29 mouse cellular contexts compared by ENCODE assay signal in genomic region chr16:59413475-59413874, GRCm38 (mm10). TPM values are rescaled to one million over a fixed set of nuclear protein-coding genes. Genes with fewer than 3 reads are reported as not detected.
DNase-seq lines count a peak whose midpoint lies in the region; ATAC-seq and TF ChIP-seq lines count a peak whose summit lies in the region.
"Had no signal": no experiment of that assay in that cellular context is flagged by ENCODE, and none has a peak within 500 bp of the region (broad histone marks: within the 10 kb centered on the region; RNA-seq: fewer than 3 reads in every experiment).

No protein-coding gene starts in this region.

- peak; percentile 14 for DNase-seq in heart, embryonic 10.5 days (ENCODE audit: low spot score)
- DNase-seq in heart, postnatal 36 days = no peak
- peak; percentile 36 for DNase-seq in lung, postnatal 0 days (ENCODE audit: low spot score)
- no peak for DNase-seq in lung, postnatal 36 days
- DNase-seq in adipocyte (ENCODE audit: low spot score) = peak; percentile 75
- peak; percentile 12 for DNase-seq in testis, postnatal 14 days (ENCODE audit: low spot score)
- DNase-seq in heart, postnatal 25 days (ENCODE audit: low spot score) = no peak
- DNase-seq: cerebellum, adult 11 months; cerebellum, postnatal 10 days; heart, postnatal 10 days; liver; right cerebral cortex, postnatal 25 days; thymus, adult 2 months had no signal

- no peak overlapping the region for H3K4me2 ChIP-seq in lung, postnatal 0 days (replicated peaks; ENCODE audit: low read depth, low read length)
- H3K4me2 ChIP-seq: embryonic facial prominence, embryonic 13.5 days; heart, embryonic 11.5 days; hindbrain, embryonic 14.5 days; intestine, embryonic 15.5 days; lung, embryonic 15.5 days; neural tube, embryonic 15.5 days had no signal

- WGBS in heart, embryonic 10.5 days = 57% methylated on average over 4 of the region's 4 CpGs
- WGBS in lung, postnatal 0 days = 37% methylated on average over 4 of the region's 4 CpGs

- no peak for ATAC-seq in lung, postnatal 0 days
- ATAC-seq: intestine, embryonic 15.5 days; midbrain, embryonic 16.5 days; Patski had no signal

- no peak overlapping the region for H3K4me3 ChIP-seq in heart, embryonic 10.5 days
- no peak overlapping the region for H3K4me3 ChIP-seq in lung, postnatal 0 days (ENCODE audit: low read depth, low read length)
- H3K4me3 ChIP-seq: embryonic facial prominence, embryonic 13.5 days; intestine, embryonic 15.5 days; lung, embryonic 15.5 days; neural tube, embryonic 15.5 days had no signal

- no peaks in the 10 kb centered on the region for H3K27me3 ChIP-seq in heart, embryonic 10.5 days (ENCODE audit: insufficient read depth, poor library complexity, severe bottlenecking)
- H3K27me3 ChIP-seq in lung, postnatal 0 days (replicated peaks; ENCODE audit: insufficient read depth, low read length) = no peaks in the 10 kb centered on the region
- H3K27me3 ChIP-seq: embryonic facial prominence, embryonic 13.5 days; intestine, embryonic 15.5 days; lung, embryonic 15.5 days; neural tube, embryonic 15.5 days had no signal

- H3K9ac ChIP-seq in lung, postnatal 0 days (replicated peaks; ENCODE audit: low read depth) = no peak overlapping the region
- H3K9ac ChIP-seq: embryonic facial prominence, embryonic 13.5 days; hindbrain, embryonic 14.5 days; intestine, embryonic 15.5 days; lung, embryonic 15.5 days; neural tube, embryonic 15.5 days had no signal

- no peaks in the 10 kb centered on the region for H3K4me1 ChIP-seq in heart, embryonic 10.5 days
- H3K4me1 ChIP-seq in lung, postnatal 0 days (ENCODE audit: insufficient read depth, low read depth, low read length) = no peaks in the 10 kb centered on the region
- H3K4me1 ChIP-seq: intestine, embryonic 15.5 days; lung, embryonic 15.5 days had no signal

- TF ChIP-seq CTCF in lung, postnatal 0 days (IDR thresholded peaks at IDR 0.05) = no peak

- H3K36me3 ChIP-seq in heart, embryonic 10.5 days = no peaks in the 10 kb centered on the region
- H3K36me3 ChIP-seq in lung, postnatal 0 days (ENCODE audit: insufficient read depth, low read length) = no peaks in the 10 kb centered on the region
- H3K36me3 ChIP-seq: embryonic facial prominence, embryonic 13.5 days; intestine, embryonic 15.5 days; lung, embryonic 15.5 days; neural tube, embryonic 15.5 days had no signal

- no peaks in the 10 kb centered on the region for H3K9me3 ChIP-seq in heart, embryonic 10.5 days
- H3K9me3 ChIP-seq in lung, postnatal 0 days (ENCODE audit: low read length) = no peaks in the 10 kb centered on the region
- H3K9me3 ChIP-seq: embryonic facial prominence, embryonic 13.5 days; intestine, embryonic 15.5 days; lung, embryonic 15.5 days; neural tube, embryonic 15.5 days had no signal

- H3K27ac ChIP-seq in heart, embryonic 10.5 days = no peak overlapping the region
- H3K27ac ChIP-seq in lung, postnatal 0 days (ENCODE audit: low read length) = no peak overlapping the region
- H3K27ac ChIP-seq: embryonic facial prominence, embryonic 13.5 days; hindbrain, embryonic 14.5 days; intestine, embryonic 15.5 days; lung, embryonic 15.5 days; neural tube, embryonic 15.5 days had no signal

- intact Hi-C loops in heart, postnatal 36 days (cut with DNase I) = no loop called here
- intact Hi-C loops in heart, postnatal 25 days (cut with DNase I) = no loop called here

- TF ChIP-seq EP300 in lung, postnatal 0 days (IDR thresholded peaks at IDR 0.05) = no peak

RNA-seq across cellular contexts. Expression of gene Gabrr3, which starts 6.3 kb away (rescaled TPM):
- not detected in 2 replicates for polyA plus RNA-seq in heart, embryonic 10.5 days (2016; fragmentation: Nextera tagmentation; extraction: Ambion mirVana)
- not detected for total RNA-seq in heart, postnatal 36 days (2021)
- not detected in 2 replicates for polyA plus RNA-seq in lung, postnatal 0 days (2015; fragmentation: Nextera tagmentation; extraction: Ambion mirVana)
- total RNA-seq in heart, postnatal 25 days (2021) = under 1 TPM in 1 of 2 experiments, not detected in 1; 0.06 TPM
- total RNA-seq: gastrocnemius, adult 18-20 months; gastrocnemius, postnatal 4 days; heart, postnatal 10 days had no signal
- polyA plus RNA-seq: heart, embryonic 11.5 days; lung, embryonic 15.5 days; midbrain, embryonic 16.5 days; neural tube, embryonic 15.5 days; Patski; spleen, adult 2 months; stomach, embryonic 14.5 days; urinary bladder, adult 2 months had no signal

RNA-seq across cellular contexts. Expression of gene Olfr209, which starts 49.7 kb away (rescaled TPM):
- not detected in 2 replicates for polyA plus RNA-seq in heart, embryonic 10.5 days (2016; fragmentation: Nextera tagmentation; extraction: Ambion mirVana)
- total RNA-seq in heart, postnatal 36 days (2021) = not detected
- polyA plus RNA-seq in lung, postnatal 0 days (2015; fragmentation: Nextera tagmentation; extraction: Ambion mirVana) = not detected in 2 replicates
- not detected for total RNA-seq in heart, postnatal 25 days (2021)
- total RNA-seq: gastrocnemius, adult 18-20 months; gastrocnemius, postnatal 4 days; heart, postnatal 10 days; layer of hippocampus, postnatal 25 days; left cerebral cortex, postnatal 10 days had no signal
- polyA plus RNA-seq: embryonic facial prominence, embryonic 13.5 days; heart, embryonic 11.5 days; hindbrain, embryonic 14.5 days; intestine, embryonic 15.5 days; kidney, embryonic 16.5 days; lung, embryonic 15.5 days; midbrain, embryonic 16.5 days; neural tube, embryonic 15.5 days; spleen, adult 2 months; stomach, embryonic 14.5 days; thymus, adult 2 months; urinary bladder, adult 2 months had no signal

RNA-seq across cellular contexts. Expression of gene Riox2, which starts 58.1 kb away (rescaled TPM):
- 35.8 and 40.0 TPM in 2 replicates for polyA plus RNA-seq in heart, embryonic 10.5 days (2016; fragmentation: Nextera tagmentation; extraction: Ambion mirVana)
- 10 to 100 TPM; 15.4 to 16.7 TPM for total RNA-seq in heart, postnatal 36 days (2021)
- 11.0 and 13.0 TPM in 2 replicates for polyA plus RNA-seq in lung, postnatal 0 days (2015; fragmentation: Nextera tagmentation; extraction: Ambion mirVana)
- 10 to 100 TPM; 16.6 to 17.9 TPM for total RNA-seq in heart, postnatal 25 days (2021)

Comparison
In these comparisons a context has a peak if more than half of its experiments do, and no peak if none do; other contexts are left out.
1. DNase-seq: peak in heart, embryonic 10.5 days (single experiment), lung, postnatal 0 days (single experiment), adipocyte (single experiment) and testis, postnatal 14 days (single experiment); none in heart, postnatal 36 days (0 of 2), lung, postnatal 36 days (single experiment) and heart, postnatal 25 days (single experiment).